In genomic region chr3:95394385-95394784, GRCm38 (mm10) we compare ENCODE assay signal across 9 mouse cellular contexts. TPM values are rescaled to one million over a fixed set of nuclear protein-coding genes. Genes with fewer than 3 reads are reported as not detected.
DNase-seq lines count a peak whose midpoint lies in the region; ATAC-seq and TF ChIP-seq lines count a peak whose summit lies in the region.
"Had no signal": no experiment of that assay in that cellular context is flagged by ENCODE, and none has a peak within 500 bp of the region (broad histone marks: within the 10 kb centered on the region; RNA-seq: fewer than 3 reads in every experiment).

No protein-coding gene starts in this region.

- H3K4me1 ChIP-seq in ES-E14 (ENCODE audit: control insufficient read depth in 2 of 2, insufficient read depth in 2 of 2, low read length in 2 of 2, poor library complexity in 1 of 2): no peaks in the 10 kb centered on the region
- peaks cover 13% of the 10 kb centered on the region for H3K4me1 ChIP-seq in megakaryocyte, embryonic 14.5 days

- no peak overlapping the region for H3K27ac ChIP-seq in layer of hippocampus, adult 2 months
- H3K27ac ChIP-seq in ES-E14 (ENCODE audit: insufficient read depth, low read depth, low read length, poor library complexity, severe bottlenecking): no peak overlapping the region

- no peaks in the 10 kb centered on the region for H3K9me3 ChIP-seq in ES-E14 (ENCODE audit: control insufficient read depth, insufficient read depth, low read depth, low read length)
- peaks cover 13% of the 10 kb centered on the region for H3K9me3 ChIP-seq in megakaryocyte, embryonic 14.5 days

- in situ Hi-C loops in ES-E14 (cut with MboI; ENCODE audit: low sequenced_read_pairs in 2 of 2, unreplicated experiment in 2 of 2): no loop called here

- H3K4me3 ChIP-seq in layer of hippocampus, adult 2 months: no peak overlapping the region
- H3K4me3 ChIP-seq in ES-E14 (ENCODE audit: insufficient read depth in 1 of 2, low read depth in 1 of 2, low read length in 2 of 2, poor library complexity in 1 of 2, severe bottlenecking in 1 of 2): no peak overlapping the region
- H3K4me3 ChIP-seq in megakaryocyte, embryonic 14.5 days (replicated peaks): peak overlapping the region; percentile 28

- TF ChIP-seq CTCF in layer of hippocampus, adult 2 months (conservative IDR thresholded peaks at IDR 0.05): peak; percentile 59

- H3K27me3 ChIP-seq in megakaryocyte, embryonic 14.5 days (replicated peaks): no peaks in the 10 kb centered on the region

- no peak for DNase-seq in layer of hippocampus, adult 2 months (ENCODE audit: low spot score in 2 of 2)
- no peak for DNase-seq in layer of hippocampus, postnatal 14 days (ENCODE audit: low spot score in 2 of 2)
- DNase-seq in ES-E14 (ENCODE audit: low read depth, low spot score): peak; percentile 28
- DNase-seq in c-Kit-positive CD71-positive TER-119-positive erythroid progenitor cells, embryonic 14.5 days (ENCODE audit: low spot score): peak; percentile 49
- no peak for DNase-seq in left cerebral cortex, postnatal 4 days
- DNase-seq: cerebellum, adult 11 months had no signal

- intact Hi-C loops in left cerebral cortex, postnatal 4 days (cut with DNase I): no loop called here

- no peak overlapping the region for H3K9ac ChIP-seq in ES-E14 (ENCODE audit: insufficient read depth, low read depth, low read length, poor library complexity, severe bottlenecking)

- no peak for ATAC-seq in cerebellum, adult (ENCODE audit: insufficient number of reproducible peaks, low FRiP score, low TSS enrichment)
- no peak for ATAC-seq in frontal cortex, adult (ENCODE audit: low TSS enrichment)

- no peaks in the 10 kb centered on the region for H3K36me3 ChIP-seq in ES-E14 (ENCODE audit: control insufficient read depth, insufficient read depth, low read length, poor library complexity, severe bottlenecking)
- H3K36me3 ChIP-seq in megakaryocyte, embryonic 14.5 days (replicated peaks; ENCODE audit: low read length): no peaks in the 10 kb centered on the region

TF ChIP-seq in ES-E14, 5 proteins besides CTCF, POLR2A, EP300 and RAD21:
- TF ChIP-seq HCFC1 (IDR thresholded peaks at IDR 0.05; ENCODE audit: borderline replicate concordance, insufficient read depth, low read length): no peak
- no peak for TF ChIP-seq MAFK (IDR thresholded peaks at IDR 0.05; ENCODE audit: insufficient read depth, low read depth, low read length)
- TF ChIP-seq ZNF384 (IDR thresholded peaks at IDR 0.05; ENCODE audit: low read depth, low read length): no peak
- TF ChIP-seq ZC3H11A (IDR thresholded peaks at IDR 0.05; ENCODE audit: borderline replicate concordance, low read depth, low read length): no peak
- no peak for TF ChIP-seq CHD2 (IDR thresholded peaks at IDR 0.05; ENCODE audit: low read depth, low read length)

RNA-seq across cellular contexts. Expression of gene 4930558C23Rik, which starts 8.3 kb away (rescaled TPM):
- total RNA-seq in layer of hippocampus, adult 2 months (2021): not detected
- not detected for total RNA-seq in layer of hippocampus, postnatal 14 days (2021)
- 0.31 TPM in 1 of 2 replicates, not detected in the other for total RNA-seq in ES-E14 (2012; rRNA removed)
- not detected in 2 replicates for polyA plus RNA-seq in megakaryocyte, embryonic 14.5 days (2012; ENCODE audit: insufficient read depth, low replicate concordance)
- not detected for total RNA-seq in left cerebral cortex, postnatal 4 days (2021)

RNA-seq across cellular contexts. Expression of gene Setdb1, which starts 37.4 kb away (rescaled TPM):
- 10 to 100 TPM; 37.7 to 39.2 TPM for total RNA-seq in layer of hippocampus, adult 2 months (2021)
- 10 to 100 TPM; 40.7 to 40.8 TPM for total RNA-seq in layer of hippocampus, postnatal 14 days (2021)
- total RNA-seq in ES-E14 (2012; rRNA removed): 54.7 and 59.1 TPM in 2 replicates
- polyA plus RNA-seq in megakaryocyte, embryonic 14.5 days (2012; ENCODE audit: insufficient read depth, low replicate concordance): 2.3 and 6.3 TPM in 2 replicates
- total RNA-seq in left cerebral cortex, postnatal 4 days (2021): 10 to 100 TPM; 60.0 to 64.4 TPM

RNA-seq across cellular contexts. Expression of gene Arnt, which starts 39.8 kb away (rescaled TPM):
- 10 to 100 TPM; 36.0 to 45.1 TPM for total RNA-seq in layer of hippocampus, adult 2 months (2021)
- total RNA-seq in layer of hippocampus, postnatal 14 days (2021): 10 to 100 TPM; 35.7 to 36.9 TPM
- 25.1 and 28.8 TPM in 2 replicates for total RNA-seq in ES-E14 (2012; rRNA removed)
- polyA plus RNA-seq in megakaryocyte, embryonic 14.5 days (2012; ENCODE audit: insufficient read depth, low replicate concordance): 11.1 and 19.7 TPM in 2 replicates
- total RNA-seq in left cerebral cortex, postnatal 4 days (2021): 10 to 100 TPM; 40.4 to 46.1 TPM

Comparison
In these comparisons a context has a peak if more than half of its experiments do, and no peak if none do; other contexts are left out.
1. DNase-seq: peak in ES-E14 (single experiment) and c-Kit-positive CD71-positive TER-119-positive erythroid progenitor cells, embryonic 14.5 days (single experiment); none in layer of hippocampus, adult 2 months (0 of 2), layer of hippocampus, postnatal 14 days (0 of 2) and left cerebral cortex, postnatal 4 days (single experiment).